Mouse (Mus musculus) hindbrain, embryonic 10.5 days (tissue): ENCODE results near the gene H2-Q4. TPM values are rescaled to one million over a fixed set of nuclear protein-coding genes. Genes with fewer than 3 reads are reported as not detected.
A peak's percentile ranks its signal among the peaks of the same experiment; 100 is the strongest.
"Not testable (repeated sequence)": the region's sequence is repeated elsewhere in the genome, so short reads cannot be mapped to it uniquely, and the experiment has no call there.

ENCODE experiments used
- DNase-seq: peaks from one replicate; pipeline ENCODE4 v3.0.0-alpha.2; 2017; ENCODE audit warnings: low spot score
- H3K27ac ChIP-seq: fragments of 300-500 bp; sonication (generic); 2 replicates; pipeline ENCODE4 v1.5.1; 2016; ENCODE audit warnings: mild to moderate bottlenecking, moderate library complexity
- H3K27me3 ChIP-seq: fragments of 300-500 bp; sonication (generic); 2 replicates; pipeline ENCODE4 v1.6.1; 2016; ENCODE audit warnings: mild to moderate bottlenecking; ENCODE audit not compliant: poor library complexity, insufficient read depth, severe bottlenecking
- H3K36me3 ChIP-seq: fragments of 300-500 bp; sonication (generic); 2 replicates; pipeline ENCODE4 v1.6.1; 2016; ENCODE audit warnings: mild to moderate bottlenecking, moderate library complexity
- H3K4me1 ChIP-seq: fragments of 300-500 bp; sonication (generic); replicated peaks from 2 replicates; pipeline ENCODE4 v1.6.1; 2016; ENCODE audit warnings: mild to moderate bottlenecking
- H3K4me3 ChIP-seq: fragments of 300-500 bp; sonication (generic); 2 replicates; pipeline ENCODE4 v1.5.1; 2016; ENCODE audit warnings: mild to moderate bottlenecking, moderate library complexity
- H3K9me3 ChIP-seq: fragments of 300-500 bp; sonication (generic); 2 replicates; pipeline ENCODE4 v1.6.1; 2016; ENCODE audit warnings: mild to moderate bottlenecking, moderate library complexity
- WGBS: fragments of 180-500 bp; shearing (Covaris S2); methylation state at CpG from one replicate; pipeline ENCODE4 v1.1.7; 2016; 5-methylcytosine and 5-hydroxymethylcytosine counted together
- polyA plus RNA-seq: library from polyadenylated mRNA; unstranded; fragments of >200 nt; fragmentation: Nextera tagmentation; extraction: Ambion mirVana; gene quantifications from 2 replicates; pipeline ENCODE4 v1.2.1, GENCODE M21; 2016

The H2-Q4 gene
- polyA plus RNA-seq, 1 experiment from 2014 or later: 2.2 TPM

- H3K4me1 ChIP-seq: peaks cover 12% of the 10 kb centered on the region
- H3K27ac ChIP-seq, H3K9me3 ChIP-seq, H3K36me3 ChIP-seq, H3K4me3 ChIP-seq, DNase-seq: not testable (repeated sequence)
- WGBS: 86% methylated on average over 3 of the region's 3 CpGs
- H3K27me3 ChIP-seq: peaks cover 52% of the 10 kb centered on the region
Measured at GRCm38 (mm10) chr17:35424106-35424505, 44.7 kb downstream of the H2-Q4 start.

DNA sequence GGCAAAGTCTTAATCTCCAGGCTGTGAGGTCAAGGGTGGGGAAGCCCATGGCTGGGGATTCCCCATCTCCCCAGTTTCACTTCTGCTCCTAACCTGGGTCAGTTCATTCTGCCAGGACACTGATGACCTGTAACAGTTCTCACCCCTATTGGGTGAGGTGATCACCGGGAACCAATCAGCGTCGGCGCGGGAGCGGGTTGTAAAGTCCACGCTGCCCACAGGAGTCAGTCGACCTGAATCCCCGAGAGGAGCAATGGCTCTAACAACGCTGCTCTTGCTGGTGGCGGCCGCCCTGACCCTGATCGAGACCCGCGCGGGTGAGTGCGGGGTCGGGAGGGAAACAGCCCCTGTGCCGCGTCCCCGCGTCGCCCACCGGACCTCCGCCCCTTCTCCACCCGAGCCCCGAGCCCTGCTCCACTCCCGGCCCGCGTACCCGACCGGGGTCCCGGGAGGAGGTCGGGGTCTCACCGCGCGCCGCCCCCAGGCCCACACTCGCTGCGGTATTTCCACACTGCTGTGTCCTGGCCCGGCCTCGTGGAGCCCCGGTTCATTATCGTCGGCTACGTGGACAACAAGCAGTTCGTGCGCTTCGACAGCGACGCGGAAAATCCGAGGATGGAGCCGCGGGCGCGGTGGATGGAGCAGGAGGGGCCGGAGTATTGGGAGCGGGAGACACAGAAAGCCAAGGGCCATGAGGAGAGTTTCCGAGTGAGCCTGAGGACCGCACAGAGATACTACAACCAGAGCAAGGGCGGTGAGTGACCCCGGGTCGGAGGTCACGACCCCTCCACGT is 45.4 kb downstream of the H2-Q4 start, which contains the start of gene H2-Q6:
TSS of gene H2-Q6 (plus strand) at position 227 of the 793 bp plus-strand sequence.
- Histone ChIP-seq H3K4me3 (peak within 1 kb of the TSS; percentile 50), H3K27me3 (peaks cover 54% of the 10 kb centered on the region), H3K4me1 (peaks cover 12% of the 10 kb centered on the region), H3K27ac (peak within 1 kb of the TSS; percentile 66; the same call in 1 of the 2 replicates)
- 3% methylated on average over 59 of the region's 66 CpGs for WGBS
- H3K36me3 ChIP-seq, H3K9me3 ChIP-seq: not testable (repeated sequence)
- peak; percentile 68 for DNase-seq

- Histone ChIP-seq H3K4me1 (peaks cover 12% of the 10 kb centered on the region), H3K4me3 (peak overlapping the region; percentile 50), H3K27me3 (peaks cover 51% of the 10 kb centered on the region)
- not testable (repeated sequence) for H3K27ac ChIP-seq, H3K36me3 ChIP-seq, H3K9me3 ChIP-seq
- WGBS: 11% methylated on average over 28 of the region's 28 CpGs
- peak; percentile 34 for DNase-seq
Measured at GRCm38 (mm10) chr17:35425474-35425873, 46.1 kb downstream of the H2-Q4 start.

- Histone ChIP-seq H3K27me3 (peaks cover 43% of the 10 kb centered on the region), H3K4me1 (peaks cover 12% of the 10 kb centered on the region)
- WGBS: 90% methylated on average over 6 of the region's 6 CpGs
- not testable (repeated sequence) for DNase-seq, H3K9me3 ChIP-seq, H3K36me3 ChIP-seq, H3K4me3 ChIP-seq, H3K27ac ChIP-seq
Measured at GRCm38 (mm10) chr17:35428883-35429282, 49.5 kb downstream of the H2-Q4 start.

DNA sequence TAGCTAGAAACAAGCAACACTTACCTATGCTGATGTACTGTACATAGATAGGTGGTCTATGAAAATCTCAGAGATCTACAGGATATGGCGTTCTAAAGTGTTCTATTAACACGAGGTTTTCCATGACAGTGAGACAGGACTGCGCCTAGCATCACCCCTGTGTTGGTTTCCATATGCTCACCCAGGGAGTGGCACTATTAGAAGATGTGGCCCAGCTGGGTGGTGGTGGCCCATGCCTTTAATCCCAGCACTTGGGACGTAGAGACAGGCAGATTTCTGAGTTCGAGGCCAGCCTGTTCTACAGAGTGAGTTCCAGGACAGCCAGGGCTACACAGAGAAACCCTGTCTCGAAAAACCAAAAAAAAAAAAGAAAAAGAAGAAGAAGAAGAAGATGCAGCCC is 51.3 kb downstream of the H2-Q4 start:
- not testable (repeated sequence) for H3K9me3 ChIP-seq, DNase-seq, H3K4me3 ChIP-seq, H3K4me1 ChIP-seq, H3K27ac ChIP-seq, H3K36me3 ChIP-seq
- WGBS: 87% methylated on average over 6 of the region's 6 CpGs
- H3K27me3 ChIP-seq: peaks cover 32% of the 10 kb centered on the region

DNA sequence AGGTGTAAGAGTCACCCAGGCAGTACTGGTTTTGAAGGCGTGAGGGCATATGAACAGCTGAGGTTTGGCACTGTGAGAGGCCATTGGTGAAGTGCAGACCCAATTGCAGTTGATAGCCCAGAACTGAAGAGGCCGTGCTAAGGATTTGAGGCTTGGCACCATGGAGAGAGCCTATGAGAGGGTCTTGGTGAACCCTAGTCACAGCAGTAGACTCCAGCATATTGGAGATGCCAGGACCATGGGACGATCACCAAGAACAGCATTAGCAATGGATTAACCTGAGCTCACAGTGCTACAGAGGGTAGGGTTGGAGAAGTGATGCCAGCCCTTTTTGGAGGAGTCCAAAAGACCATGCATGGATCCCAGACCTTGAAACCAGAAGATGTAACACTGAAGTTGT is 52.8 kb downstream of the H2-Q4 start:
- DNase-seq, H3K27ac ChIP-seq, H3K36me3 ChIP-seq, H3K4me1 ChIP-seq, H3K9me3 ChIP-seq, H3K4me3 ChIP-seq: not testable (repeated sequence)
- H3K27me3 ChIP-seq: peaks cover 27% of the 10 kb centered on the region
- 85% methylated on average over 3 of the region's 3 CpGs for WGBS

- H3K4me3 ChIP-seq, H3K36me3 ChIP-seq, H3K27ac ChIP-seq, H3K9me3 ChIP-seq: not testable (repeated sequence)
- 7% methylated on average over 8 of the region's 8 CpGs for WGBS
- Histone ChIP-seq H3K27me3 (peaks cover 32% of the 10 kb centered on the region), H3K4me1 (peaks cover 10% of the 10 kb centered on the region)
- peak; percentile 73 for DNase-seq
Measured at GRCm38 (mm10) chr17:35434836-35435235, 55.4 kb downstream of the H2-Q4 start.

Other genes starting within 250 kb of the H2-Q4 start
- 0.16 and 0.49 TPM in 2 replicates for gene Apom, start 247.6 kb upstream of the H2-Q4 start, polyA plus RNA-seq
- gene Bag6, start 244.4 kb upstream of the H2-Q4 start, polyA plus RNA-seq: 70.3 and 77.6 TPM in 2 replicates
- gene Prrc2a, start 214.7 kb upstream of the H2-Q4 start, polyA plus RNA-seq: 193 and 221 TPM in 2 replicates
- gene Aif1, start 203.5 kb upstream of the H2-Q4 start, polyA plus RNA-seq: 4.2 and 6.5 TPM in 2 replicates
- 4.8 and 11.9 TPM in 2 replicates for gene Lst1, start 191.2 kb upstream of the H2-Q4 start, polyA plus RNA-seq
- gene Ltb, start 185.2 kb upstream of the H2-Q4 start, polyA plus RNA-seq: 0.17 and 0.19 TPM in 2 replicates
- gene Tnf, start 177.6 kb upstream of the H2-Q4 start, polyA plus RNA-seq: not detected in 2 replicates
- not detected in 2 replicates for gene Lta, start 174.3 kb upstream of the H2-Q4 start, polyA plus RNA-seq
- 0.42 and 0.46 TPM in 2 replicates for gene Gm16181, start 158.8 kb upstream of the H2-Q4 start, polyA plus RNA-seq
- gene Atp6v1g2, start 146.0 kb upstream of the H2-Q4 start, polyA plus RNA-seq: 7.6 and 12.9 TPM in 2 replicates
- 10.2 and 11.6 TPM in 2 replicates for gene Nfkbil1, start 143.8 kb upstream of the H2-Q4 start, polyA plus RNA-seq
- 661 and 692 TPM in 2 replicates for gene Ddx39b, start 137.9 kb upstream of the H2-Q4 start, polyA plus RNA-seq
- 54.3 and 60.1 TPM in 2 replicates for gene H2-D1, start 116.9 kb upstream of the H2-Q4 start, polyA plus RNA-seq
- gene H2-Q1, start 59.2 kb upstream of the H2-Q4 start, polyA plus RNA-seq: not detected in 2 replicates
- gene H2-Q2, start 37.4 kb upstream of the H2-Q4 start, polyA plus RNA-seq: 0.73 and 0.76 TPM in 2 replicates
- 0.90 and 1.4 TPM in 2 replicates for gene H2-Q6, start 45.2 kb downstream of the H2-Q4 start, polyA plus RNA-seq
- 12.1 and 14.3 TPM in 2 replicates for gene H2-Q7, start 59.5 kb downstream of the H2-Q4 start, polyA plus RNA-seq
- gene H2-Q10, start 90.5 kb downstream of the H2-Q4 start, polyA plus RNA-seq: 0.17 and 0.21 TPM in 2 replicates
- gene Pou5f1, start 126.4 kb downstream of the H2-Q4 start, polyA plus RNA-seq: not detected in 2 replicates
- 54.5 and 57.0 TPM in 2 replicates for gene Tcf19, start 137.2 kb downstream of the H2-Q4 start, polyA plus RNA-seq
- gene Cchcr1, start 137.5 kb downstream of the H2-Q4 start, polyA plus RNA-seq: 19.6 and 25.4 TPM in 2 replicates
- gene Psors1c2, start 153.6 kb downstream of the H2-Q4 start, polyA plus RNA-seq: 1.7 and 2.5 TPM in 2 replicates
- gene Cdsn, start 172.5 kb downstream of the H2-Q4 start, polyA plus RNA-seq: 0.10 TPM in 1 of 2 replicates, not detected in the other
- gene 2300002M23Rik, start 187.8 kb downstream of the H2-Q4 start, polyA plus RNA-seq: not detected in 2 replicates
- not detected in 2 replicates for gene Sfta2, start 221.9 kb downstream of the H2-Q4 start, polyA plus RNA-seq
- not detected in 2 replicates for gene Gm9573, start 247.0 kb downstream of the H2-Q4 start, polyA plus RNA-seq